In the genomic region with DNA sequence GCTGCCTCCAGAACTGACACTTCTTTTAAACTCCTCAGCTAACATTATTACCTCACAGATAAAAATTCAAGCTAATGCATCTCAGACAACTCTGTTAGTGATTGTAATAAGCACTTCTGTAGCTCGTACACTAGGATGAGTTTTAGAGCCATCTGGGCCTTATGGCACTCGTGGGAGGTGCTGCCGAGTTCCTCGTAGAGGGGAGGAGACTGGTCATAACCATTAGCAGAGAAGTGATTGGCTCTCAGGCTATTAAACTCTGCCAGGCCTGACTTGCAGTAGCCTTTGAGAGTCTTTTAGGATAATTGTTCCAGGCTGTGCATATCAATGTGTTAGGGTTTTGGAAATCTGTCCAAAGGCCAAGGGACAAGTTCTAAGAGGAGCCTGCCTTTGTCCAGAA, we compare ENCODE assay signal across 28 mouse cellular contexts. TPM values are rescaled to one million over a fixed set of nuclear protein-coding genes. Genes with fewer than 3 reads are reported as not detected.
DNase-seq lines count a peak whose midpoint lies in the region; TF ChIP-seq lines count a peak whose summit lies in the region.
"Had no signal": no experiment of that assay in that cellular context is flagged by ENCODE, and none has a peak within 500 bp of the region (broad histone marks: within the 10 kb centered on the region; RNA-seq: fewer than 3 reads in every experiment).

No protein-coding gene starts in this region.

- peak overlapping the region; percentile 54 for H3K27ac ChIP-seq in layer of hippocampus, adult 2 months
- H3K27ac ChIP-seq: hindbrain, embryonic 10.5 days; hindbrain, embryonic 15.5 days; kidney, embryonic 15.5 days; limb, embryonic 12.5 days; liver, embryonic 12.5 days; midbrain, embryonic 13.5 days had no signal

- no peak overlapping the region for H3K4me3 ChIP-seq in layer of hippocampus, adult 2 months
- H3K4me3 ChIP-seq: erythroblast, embryonic 14.5 days; hindbrain, embryonic 10.5 days; hindbrain, embryonic 15.5 days; kidney, embryonic 15.5 days; limb, embryonic 12.5 days; liver, embryonic 12.5 days; megakaryocyte, embryonic 14.5 days; midbrain, embryonic 13.5 days had no signal

- no peak for TF ChIP-seq CTCF in layer of hippocampus, adult 2 months (conservative IDR thresholded peaks at IDR 0.05)

- DNase-seq in layer of hippocampus, adult 2 months (ENCODE audit: low spot score in 2 of 2), result peak in 1 of 2 experiments; percentile 41
- no peak for DNase-seq in layer of hippocampus, adult 9-10 months (ENCODE audit: low spot score)
- DNase-seq in right cerebral cortex, adult 18-20 months, result peak; percentile 25
- no peak for DNase-seq in right cerebral cortex, adult 2 months (ENCODE audit: low spot score in 2 of 2)
- DNase-seq in mesoderm, embryonic 11.5 days (ENCODE audit: low read depth, low spot score), result peak; percentile 20
- DNase-seq in kidney, postnatal 10 days, result no peak
- no peak for DNase-seq in adipocyte (ENCODE audit: low spot score)
- DNase-seq: adrenal gland, adult 2 months; cerebellum, adult 8-10 months; cerebellum, postnatal 25 days; forebrain, postnatal 0 days; gastrocnemius, postnatal 14 days; heart, postnatal 14 days; kidney, adult 18-20 months; kidney, postnatal 36 days; liver, postnatal 0 days; lung, postnatal 4 days; thymus, adult 2 months; thymus, postnatal 36 days had no signal

RNA-seq across cellular contexts. Expression of a gene that starts 55.6 kb away (rescaled TPM):
- 10 to 100 TPM; 62.8 to 76.8 TPM for total RNA-seq in layer of hippocampus, adult 2 months (2021)
- total RNA-seq: granulocyte monocyte progenitor cell, adult 5-6 weeks had no signal

Comparison
In these comparisons a context has a peak if more than half of its experiments do, and no peak if none do; other contexts are left out.
1. DNase-seq: peak in right cerebral cortex, adult 18-20 months (single experiment) and mesoderm, embryonic 11.5 days (single experiment); none in layer of hippocampus, adult 9-10 months (single experiment), right cerebral cortex, adult 2 months (0 of 2), kidney, postnatal 10 days (single experiment) and adipocyte (single experiment).